Mouse (Mus musculus) cerebellum, adult 11-12 months (tissue): Measurements from ENCODE around the gene Chrna9.

Experiments used
- DNase-seq: peaks from one replicate; pipeline ENCODE4 v3.0.0; 2022

Gene Chrna9

GRCm38 (mm10) chr5:65934783-65935182 lies at the start of gene Chrna9:
Chrna9 (plus strand) TSS chr5:65934921.
- DNase-seq, result no peak

- DNase-seq, result no peak
Measured at GRCm38 (mm10) chr5:65885699-65886443, 48.9 kb upstream of the Chrna9 start.

DNA sequence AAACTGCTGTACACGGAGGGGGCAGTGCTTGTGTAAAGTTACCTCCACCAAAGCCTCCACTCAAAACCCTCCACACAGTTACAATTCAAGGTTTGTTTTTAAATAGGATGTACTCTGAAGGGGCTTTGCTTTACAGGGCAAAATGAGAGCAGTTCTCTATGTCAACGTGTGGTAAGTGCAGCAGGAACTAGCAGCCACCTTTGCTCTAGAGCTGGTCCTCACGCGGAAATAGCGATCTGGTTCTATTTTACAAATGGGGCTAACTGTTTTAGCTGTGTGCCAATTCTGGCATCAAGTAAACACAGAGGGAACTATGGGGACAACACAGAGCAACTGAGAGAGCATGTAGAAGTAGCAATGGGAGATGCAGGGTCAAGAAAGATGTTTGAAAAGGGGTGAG lies 46.6 kb upstream of the Chrna9 start:
- no peak for DNase-seq

GRCm38 (mm10) chr5:65888998-65889397 lies 45.7 kb upstream of the Chrna9 start:
- no peak for DNase-seq

- no peak for DNase-seq
Measured at GRCm38 (mm10) chr5:65891251-65891826, 43.4 kb upstream of the Chrna9 start.

GRCm38 (mm10) chr5:65895121-65895692 lies 39.5 kb upstream of the Chrna9 start:
- DNase-seq, result no peak

DNA sequence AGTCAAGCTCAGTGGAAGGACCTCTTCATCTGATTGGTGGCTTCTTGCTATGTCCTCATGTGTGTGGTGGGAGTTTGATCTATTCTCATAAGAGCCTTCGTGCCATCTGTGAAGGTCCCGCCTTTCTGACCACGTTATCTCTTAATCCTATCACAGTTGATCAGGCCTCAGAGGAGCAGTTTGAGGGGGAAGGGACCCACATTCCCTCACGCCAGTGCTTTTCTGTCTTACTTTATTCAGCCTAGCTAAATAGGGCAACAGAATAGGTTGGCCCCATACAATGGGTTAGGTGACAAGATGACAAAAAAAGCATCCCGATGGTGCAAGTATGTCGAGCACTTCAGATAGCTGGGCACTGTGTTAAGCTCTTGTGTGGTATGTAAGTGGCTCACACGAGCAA lies 39.0 kb upstream of the Chrna9 start:
- no peak for DNase-seq

GRCm38 (mm10) chr5:65897731-65898130 lies 37.0 kb upstream of the Chrna9 start:
- no peak for DNase-seq

DNA sequence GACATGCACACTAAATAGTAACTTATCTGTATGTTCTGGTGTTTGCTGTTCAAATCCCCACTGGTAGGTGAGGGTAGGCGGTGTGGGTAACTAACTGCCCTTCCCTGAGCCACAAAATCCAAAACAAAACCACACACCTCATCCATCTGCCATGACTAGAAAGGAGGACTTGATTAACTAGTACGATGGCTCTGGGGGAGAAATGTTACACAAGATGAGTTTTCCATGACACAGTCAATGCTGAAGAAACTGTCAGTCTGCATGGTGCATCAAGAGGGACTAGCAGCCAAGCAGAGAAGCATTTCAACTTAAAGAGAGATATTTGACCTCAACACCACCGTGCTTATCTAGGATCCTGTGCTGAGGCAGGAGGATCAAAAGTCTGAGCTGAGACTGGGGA lies 36.0 kb upstream of the Chrna9 start:
- no peak for DNase-seq

DNA sequence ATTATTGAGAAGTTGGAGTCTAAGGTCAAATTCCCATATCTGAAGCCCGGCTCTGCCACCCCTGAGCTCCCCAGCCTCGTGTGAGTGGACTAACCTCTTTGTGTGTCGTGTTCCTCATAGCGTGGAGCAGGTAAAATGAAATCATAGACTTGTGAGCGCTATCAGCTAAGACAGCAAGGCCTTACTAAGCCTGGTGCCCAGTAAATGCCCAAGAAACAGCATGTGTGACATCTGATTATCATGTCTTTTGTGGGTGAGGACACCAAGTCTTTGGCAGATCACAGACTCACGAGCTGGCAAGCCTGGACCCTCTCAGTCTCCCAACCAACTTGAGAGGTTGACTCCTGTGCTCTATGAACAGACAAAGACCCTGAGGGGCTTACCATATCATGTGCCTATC lies 34.6 kb upstream of the Chrna9 start:
- DNase-seq, result no peak

DNA sequence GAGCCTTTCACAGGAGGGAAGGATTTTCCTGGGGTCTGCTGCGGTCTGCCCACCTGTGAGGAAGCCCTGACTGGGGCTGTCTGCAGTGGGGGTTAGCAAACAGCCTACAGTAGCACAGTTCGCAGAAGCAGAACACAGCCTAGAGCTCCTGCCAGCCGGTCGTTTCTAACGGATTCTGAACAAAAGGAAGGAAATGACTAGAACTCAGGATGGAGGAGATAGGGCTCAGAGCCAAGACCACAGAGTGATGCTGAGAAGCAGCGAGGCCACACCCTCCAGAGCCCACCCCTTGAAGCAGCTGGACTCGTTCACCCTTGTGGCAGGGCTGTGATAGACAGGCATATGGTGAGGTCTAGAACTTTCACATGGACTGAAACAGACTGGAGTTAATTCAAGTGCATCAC lies 33.9 kb upstream of the Chrna9 start:
- DNase-seq, result no peak

GRCm38 (mm10) chr5:65901868-65902418 lies 32.8 kb upstream of the Chrna9 start:
- DNase-seq, result no peak

DNA sequence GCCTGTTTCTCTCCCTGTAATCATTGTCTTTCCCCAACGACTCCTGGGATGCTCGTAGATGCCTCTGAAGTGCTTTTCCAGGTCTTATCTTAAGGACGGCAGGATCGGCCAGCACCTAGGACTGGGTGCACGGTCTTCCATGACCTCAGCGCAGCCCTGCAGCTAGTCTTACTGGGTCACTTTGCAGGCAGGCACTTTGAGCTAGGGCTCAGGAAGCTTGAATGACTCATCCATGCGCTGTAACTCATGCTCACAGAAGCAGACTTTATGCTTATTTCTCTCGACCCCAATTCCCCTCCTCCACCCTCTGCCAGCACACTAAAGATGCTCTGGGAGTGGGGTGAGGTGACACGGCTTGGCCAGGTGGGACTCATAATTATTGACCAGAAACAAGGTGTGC lies 31.9 kb upstream of the Chrna9 start:
- no peak for DNase-seq

GRCm38 (mm10) chr5:65904476-65904875 lies 30.2 kb upstream of the Chrna9 start:
- DNase-seq, result no peak

DNA sequence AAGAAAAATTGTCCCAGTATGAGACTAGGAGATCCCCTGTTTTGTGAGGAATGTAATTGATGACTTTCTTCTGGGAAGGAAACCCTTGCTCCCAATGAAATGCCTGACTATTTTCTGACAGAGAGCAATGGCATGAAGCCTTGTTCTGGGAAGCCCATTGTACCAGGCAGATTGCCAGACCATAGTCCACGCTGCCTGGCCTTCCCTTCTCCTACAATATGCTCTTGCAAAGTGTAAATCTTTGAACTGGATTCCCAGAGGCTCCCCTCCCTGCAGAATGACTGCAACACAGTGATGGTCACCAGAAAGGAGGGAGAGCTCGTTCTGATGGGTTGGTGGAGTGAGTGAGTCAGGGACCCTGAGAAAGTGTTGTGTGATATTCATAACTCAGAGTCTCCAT lies 26.0 kb upstream of the Chrna9 start:
- DNase-seq, result no peak

DNA sequence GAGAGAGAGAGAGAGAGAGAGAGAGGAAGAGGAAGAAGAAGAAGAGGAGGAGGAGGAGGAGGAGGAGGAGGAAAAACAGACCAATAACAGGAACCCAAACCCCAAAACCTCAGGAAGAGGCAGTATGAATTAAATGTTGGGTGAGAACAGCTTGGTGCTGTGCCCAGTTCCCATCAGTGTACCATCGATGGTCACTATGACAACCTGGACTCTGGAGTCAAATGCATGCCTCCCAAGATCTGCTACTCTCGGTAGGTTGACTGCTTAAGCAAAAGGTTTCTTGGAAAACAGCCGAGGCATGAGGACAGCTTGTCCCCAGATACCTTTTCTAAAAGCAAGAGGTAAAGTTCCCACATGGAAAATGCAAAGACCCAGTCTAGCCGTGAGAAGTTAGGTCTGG lies 25.4 kb upstream of the Chrna9 start:
- no peak for DNase-seq

DNA sequence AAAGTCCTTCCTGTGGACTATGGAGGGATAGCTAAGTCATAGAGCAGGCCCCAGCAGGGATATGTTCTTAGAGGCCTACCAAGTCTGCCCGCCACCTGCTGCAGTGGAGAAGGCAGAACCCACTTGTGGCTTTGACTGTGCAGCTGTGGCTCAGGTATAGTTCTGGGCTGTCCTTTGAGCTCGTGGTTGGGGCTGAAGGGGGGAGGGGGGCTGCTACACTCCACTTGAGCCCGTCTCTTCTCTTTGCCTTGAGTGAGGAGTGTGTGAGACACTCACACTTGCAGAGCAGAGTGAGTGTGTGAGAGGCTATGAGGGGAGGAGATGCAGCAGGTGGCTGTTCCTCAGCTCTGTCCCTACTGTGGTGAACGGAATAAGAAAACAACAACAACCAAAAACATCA lies 24.3 kb upstream of the Chrna9 start:
- no peak for DNase-seq

- no peak for DNase-seq
Measured at GRCm38 (mm10) chr5:65911676-65912075, 23.0 kb upstream of the Chrna9 start.

- no peak for DNase-seq
Measured at GRCm38 (mm10) chr5:65912201-65912600, 22.5 kb upstream of the Chrna9 start.

- DNase-seq, result no peak
Measured at GRCm38 (mm10) chr5:65913126-65913525, 21.6 kb upstream of the Chrna9 start.

- no peak for DNase-seq
Measured at GRCm38 (mm10) chr5:65914342-65914741, 20.4 kb upstream of the Chrna9 start.

GRCm38 (mm10) chr5:65916930-65917329 lies 17.8 kb upstream of the Chrna9 start:
- DNase-seq, result no peak

DNA sequence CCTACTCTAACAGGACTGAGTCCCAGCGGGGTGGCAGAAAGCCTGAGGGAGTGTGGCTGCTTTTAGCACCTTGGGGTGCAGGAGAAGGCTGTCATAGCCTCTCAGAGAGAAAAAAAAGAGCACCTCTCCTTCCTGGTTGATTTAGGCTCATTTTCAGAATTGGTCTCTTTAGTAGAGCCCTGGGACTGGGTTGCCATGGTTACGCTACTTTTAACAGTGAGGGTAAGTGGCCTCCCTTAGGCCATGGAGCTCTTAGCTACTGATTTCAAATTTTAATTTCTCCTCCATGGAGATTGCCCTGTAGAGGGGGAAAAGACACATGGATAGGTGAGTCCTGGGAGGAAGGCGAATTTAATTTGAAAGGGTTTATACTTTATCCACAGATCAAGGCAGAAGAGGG lies 16.1 kb upstream of the Chrna9 start:
- DNase-seq, result no peak

DNA sequence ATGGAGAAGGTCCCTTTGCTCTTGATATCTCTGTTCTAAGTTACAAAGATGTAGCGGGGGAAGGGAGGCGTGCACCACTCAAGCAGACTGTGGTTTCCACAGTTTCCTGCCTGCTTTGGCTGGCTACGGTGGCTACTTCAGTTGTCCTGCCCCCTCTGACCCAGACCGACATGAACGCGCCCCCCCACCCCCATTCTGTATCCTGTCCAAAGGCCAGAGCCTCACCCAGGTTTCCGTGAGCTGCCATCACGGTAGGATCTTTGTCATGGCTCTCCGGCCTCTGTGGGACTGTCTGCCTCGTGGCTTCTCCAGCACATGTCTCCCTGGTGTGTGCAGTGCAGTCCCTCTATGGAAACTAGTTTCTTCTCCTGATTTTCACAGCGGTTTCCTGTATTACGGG lies 15.4 kb upstream of the Chrna9 start:
- no peak for DNase-seq
